ENCODE assay signal across 8 mouse cellular contexts in genomic region chr1:155082158-155082964, GRCm38 (mm10). TPM values are rescaled to one million over a fixed set of nuclear protein-coding genes. Genes with fewer than 3 reads are reported as not detected.
DNase-seq lines count a peak whose midpoint lies in the region; ATAC-seq lines count a peak whose summit lies in the region.

No protein-coding gene starts in this region.

- 5% methylated on average over 11 of the region's 11 CpGs for WGBS in hindbrain, embryonic 13.5 days

- H3K36me3 ChIP-seq in hindbrain, embryonic 13.5 days = no peaks in the 10 kb centered on the region

- H3K9me3 ChIP-seq in hindbrain, embryonic 13.5 days = no peaks in the 10 kb centered on the region

- peak overlapping the region; percentile 78 for H3K9ac ChIP-seq in hindbrain, embryonic 13.5 days

- H3K4me3 ChIP-seq in brown adipose tissue, adult 24 weeks (ENCODE audit: insufficient read depth, low read depth, low read length) = peak overlapping the region; percentile 57
- peak overlapping the region; percentile 43 for H3K4me3 ChIP-seq in hindbrain, embryonic 13.5 days

- peak; percentile 96 for DNase-seq in heart, adult 11 months
- DNase-seq in heart, postnatal 14 days = no peak
- peak; percentile 61 for DNase-seq in lung, postnatal 10 days
- no peak for DNase-seq in left cerebral cortex, postnatal 25 days (ENCODE audit: low spot score in 2 of 2)
- no peak for DNase-seq in layer of hippocampus, adult 9-11 months

- H3K27me3 ChIP-seq in hindbrain, embryonic 13.5 days = no peaks in the 10 kb centered on the region

- peak overlapping the region; percentile 66 for H3K4me2 ChIP-seq in hindbrain, embryonic 13.5 days

- peak overlapping the region; percentile 82 for H3K27ac ChIP-seq in brown adipose tissue, adult 24 weeks (replicated peaks; ENCODE audit: low read depth, low read length)
- H3K27ac ChIP-seq in hindbrain, embryonic 13.5 days = peak overlapping the region; percentile 98

- no peak for ATAC-seq in hindbrain, embryonic 13.5 days (ENCODE audit: low FRiP score)
- ATAC-seq in erythroid progenitor cell, adult 5-6 weeks (replicated peaks; ENCODE audit: low FRiP score, poor library complexity, severe bottlenecking) = no peak

- intact Hi-C loops in heart, postnatal 14 days (cut with DNase I) = loop anchor here (2.0 kb wide), 2 partner anchors 16 to 18 kb away; partner anchors contain the start of gene Ier5
- intact Hi-C loops in left cerebral cortex, postnatal 25 days (cut with DNase I) = no loop called here

- peaks cover 36% of the 10 kb centered on the region; the same call in 1 of the 2 replicates for H3K4me1 ChIP-seq in brown adipose tissue, adult 24 weeks (ENCODE audit: control insufficient read depth, insufficient read depth, insufficient read length, low read length)
- peaks cover 79% of the 10 kb centered on the region for H3K4me1 ChIP-seq in hindbrain, embryonic 13.5 days (replicated peaks)

RNA-seq across cellular contexts. Expression of gene Ier5, which starts 17.1 kb away (rescaled TPM):
- total RNA-seq in heart, postnatal 14 days (2021) = 10 to 100 TPM; 13.6 to 15.4 TPM
- 3.2 and 5.6 TPM in 2 replicates for polyA plus RNA-seq in brown adipose tissue, adult 24 weeks (2012; ENCODE audit: insufficient read depth, insufficient read length, missing spikeins)
- 5.5 and 8.8 TPM in 2 replicates for polyA plus RNA-seq in hindbrain, embryonic 13.5 days (2015; fragmentation: Nextera tagmentation; extraction: Ambion mirVana)
- total RNA-seq in erythroid progenitor cell, adult 5-6 weeks (2015; ENCODE audit: low replicate concordance) = 13.7 and 15.9 TPM in 2 replicates
- total RNA-seq in erythroid progenitor cell, adult 5-6 weeks (2017; ENCODE audit: low replicate concordance) = 11.3 and 13.9 TPM in 2 replicates
- total RNA-seq in left cerebral cortex, postnatal 25 days (2021) = 10 to 100 TPM; 45.6 to 62.4 TPM

Comparison
In these comparisons a context has a peak if more than half of its experiments do, and no peak if none do; other contexts are left out.
1. DNase-seq: peak in heart, adult 11 months (single experiment) and lung, postnatal 10 days (single experiment); none in heart, postnatal 14 days (0 of 2), left cerebral cortex, postnatal 25 days (0 of 2) and layer of hippocampus, adult 9-11 months (single experiment).